Mouse (Mus musculus) gastrocnemius, adult 18-20 months (tissue): Measurements from ENCODE around the gene Pcdh8. TPM values are rescaled to one million over a fixed set of nuclear protein-coding genes. Genes with fewer than 3 reads are reported as not detected.

Experiments
- DNase-seq: peaks from one replicate; pipeline ENCODE4 v3.0.0; 2021; ENCODE audit warnings: low spot score
- microRNA-seq: library from miRNA; unstranded; fragments of <30 nt; microRNA quantifications from one replicate; pipeline ENCODE4 v1.2.0, GENCODE M21; 2021
- total RNA-seq, 2 experiments: library from RNA; stranded (reverse); gene quantifications; 2 replicates each; pipeline ENCODE4 v1.2.3; 2021

The Pcdh8 gene
- total RNA-seq, 2 experiments from 2014 or later = not detected

- DNase-seq = no peak
Observed at GRCm38 (mm10) chr14:79754157-79754556, 17.0 kb downstream of the Pcdh8 start.

- no peak for DNase-seq
Observed at GRCm38 (mm10) chr14:79753733-79754132, 17.4 kb downstream of the Pcdh8 start.

GRCm38 (mm10) chr14:79740515-79740914 is 30.6 kb downstream of the Pcdh8 start:
- no peak for DNase-seq

DNA sequence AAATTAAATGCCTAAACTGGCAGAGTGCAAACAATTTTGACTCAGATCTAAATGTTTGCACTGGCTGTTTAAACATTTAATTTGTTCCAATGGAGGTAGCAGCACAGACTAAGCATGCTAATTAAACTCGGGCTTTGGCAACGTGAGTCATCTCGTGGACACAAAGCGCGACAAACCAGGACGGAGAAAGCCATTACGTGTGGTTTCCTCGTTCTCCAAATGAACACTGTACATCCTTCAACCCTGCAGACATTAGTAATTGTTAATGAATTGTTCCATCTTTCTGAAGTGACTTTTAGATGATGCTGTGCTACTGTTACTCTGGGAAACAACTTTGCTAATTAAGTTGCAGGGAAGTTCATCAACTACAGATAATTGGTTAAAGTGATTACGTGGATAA is 32.7 kb downstream of the Pcdh8 start:
- no peak for DNase-seq

DNA sequence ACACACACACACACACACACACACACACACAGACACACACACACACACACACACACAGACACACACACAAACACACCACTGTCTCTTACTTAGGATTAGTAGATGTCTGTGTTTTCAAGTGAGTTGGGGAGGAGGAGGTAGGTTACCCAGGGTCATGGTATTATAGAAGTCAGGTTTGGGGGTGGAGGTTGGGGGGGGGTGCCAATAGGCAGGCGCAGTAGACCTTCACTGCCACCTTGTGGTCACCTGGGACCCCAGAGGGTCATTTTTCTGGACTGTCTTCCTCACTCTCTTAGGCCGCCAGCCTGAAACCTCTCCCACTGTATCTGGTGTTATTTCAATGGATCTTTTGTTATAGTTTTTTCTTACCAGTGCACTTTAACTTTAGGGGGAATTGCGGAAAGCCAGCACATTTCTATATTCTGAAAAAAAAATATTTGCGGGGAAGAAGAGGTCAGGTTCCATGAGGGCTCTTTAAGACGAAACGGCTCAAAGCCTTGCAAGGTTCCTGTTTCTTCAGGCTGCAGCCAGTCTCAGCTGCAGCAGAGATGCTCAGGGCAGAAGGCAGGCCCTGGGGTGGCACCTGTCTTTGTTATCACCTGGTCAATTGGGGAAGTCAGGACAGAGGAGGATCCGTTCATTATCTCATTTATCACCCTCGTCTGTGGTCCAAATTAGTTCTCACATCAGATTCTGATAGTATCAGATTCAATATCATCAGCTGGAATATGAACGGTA is 33.3 kb downstream of the Pcdh8 start:
- DNase-seq = no peak

- DNase-seq = no peak
Observed at GRCm38 (mm10) chr14:79736781-79737180, 34.3 kb downstream of the Pcdh8 start.

- DNase-seq = no peak
Observed at GRCm38 (mm10) chr14:79733501-79733900, 37.6 kb downstream of the Pcdh8 start.

GRCm38 (mm10) chr14:79728811-79729210 is 42.3 kb downstream of the Pcdh8 start:
- no peak for DNase-seq

DNA sequence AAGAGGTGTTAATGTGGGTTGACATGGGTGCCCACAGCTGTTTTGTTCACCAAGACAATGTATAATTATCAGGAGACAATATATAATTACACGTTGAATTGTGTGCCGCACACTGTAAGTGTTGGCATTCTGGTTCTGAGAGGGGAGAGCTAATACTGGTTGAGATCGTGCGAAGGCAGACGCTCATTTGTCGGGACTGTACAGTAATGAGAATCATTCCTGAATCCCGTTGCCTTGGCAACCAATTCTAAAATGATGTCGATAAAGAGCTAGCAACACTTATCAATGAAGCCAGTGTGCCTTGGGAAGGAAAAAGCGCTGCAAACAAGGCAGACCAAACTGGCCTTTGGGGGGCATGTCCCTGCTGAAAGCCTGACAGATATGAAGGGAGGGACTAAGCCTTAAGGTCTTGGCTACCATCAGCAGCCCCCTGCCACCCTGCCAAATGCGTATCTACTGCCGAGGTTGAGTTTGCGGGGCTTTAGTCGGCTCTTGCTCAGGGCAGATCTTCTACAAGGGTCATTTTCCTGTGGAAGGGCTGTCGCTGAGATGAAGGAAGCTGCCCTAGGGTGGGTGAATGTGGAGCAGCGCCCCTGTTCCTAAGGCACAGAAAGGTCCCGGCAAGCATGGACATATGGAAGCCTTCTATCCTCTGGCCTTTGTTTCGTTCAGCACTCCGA is 47.0 kb downstream of the Pcdh8 start:
- no peak for DNase-seq

GRCm38 (mm10) chr14:79722228-79722627 is 48.9 kb downstream of the Pcdh8 start:
- DNase-seq = no peak

Small RNAs within 50 kb of the gene (microRNA-seq; reads per million reads assigned to microRNA genes)
- gene Mir759 = not detected

Other genes starting within 250 kb of the Pcdh8 start
- gene Sugt1, start 183.6 kb downstream of the Pcdh8 start, total RNA-seq = 100 to 1,000 TPM; 108 to 112 TPM
- under 1 TPM; 0.17 to 0.41 TPM for gene Cnmd, start 109.1 kb downstream of the Pcdh8 start, total RNA-seq
- not detected for gene Olfm4, start 212.8 kb upstream of the Pcdh8 start, total RNA-seq